Mouse (Mus musculus): ENCODE measurements around the gene Magi2. TPM values are rescaled to one million over a fixed set of nuclear protein-coding genes. Genes with fewer than 3 reads are reported as not detected.
A peak's percentile ranks its signal among the peaks of the same experiment; 100 is the strongest.
"Not testable (repeated sequence)": the region's sequence is repeated elsewhere in the genome, so short reads cannot be mapped to it uniquely, and the experiment has no call there.

Gene Magi2
- total RNA-seq (2022), result 10 to 100 TPM in 3 of 4 experiments, 1 to 10 TPM in 1; 8.3 to 31.8 (median 16.5) TPM

- DNase-seq, result no peak
Measured at GRCm38 (mm10) chr5:19226866-19227243, at the start of gene Magi2. TSS of gene Magi2 (plus strand) at chr5:19227036.

GRCm38 (mm10) chr5:19178594-19178993 lies 48.2 kb upstream of the Magi2 start:
- DNase-seq, result no peak

GRCm38 (mm10) chr5:19186175-19186574 lies 40.7 kb upstream of the Magi2 start:
- DNase-seq, result no peak

GRCm38 (mm10) chr5:19211665-19212064 lies 15.2 kb upstream of the Magi2 start:
- DNase-seq, result no peak

- peak; percentile 75 for DNase-seq
Measured at GRCm38 (mm10) chr5:19226144-19226865, 531 bp upstream of the Magi2 start.

GRCm38 (mm10) chr5:19227281-19227680 lies 445 bp downstream of the Magi2 start:
- peak; percentile 14 for DNase-seq

GRCm38 (mm10) chr5:19227791-19228331 lies 1.0 kb downstream of the Magi2 start:
- peak; percentile 74 for DNase-seq

- DNase-seq, result no peak
Measured at GRCm38 (mm10) chr5:19241797-19242196, 15.0 kb downstream of the Magi2 start.

GRCm38 (mm10) chr5:19246426-19246825 lies 19.6 kb downstream of the Magi2 start:
- DNase-seq, result peak; percentile 40

GRCm38 (mm10) chr5:19247266-19247665 lies 20.4 kb downstream of the Magi2 start:
- DNase-seq, result no peak

GRCm38 (mm10) chr5:19262816-19263215 lies 36.0 kb downstream of the Magi2 start:
- no peak for DNase-seq

- no peak for DNase-seq
Measured at GRCm38 (mm10) chr5:19264627-19265026, 37.8 kb downstream of the Magi2 start.

- no peak for DNase-seq
Measured at GRCm38 (mm10) chr5:19292581-19292980, 65.7 kb downstream of the Magi2 start.

GRCm38 (mm10) chr5:19306656-19307055 lies 79.8 kb downstream of the Magi2 start:
- no peak for DNase-seq

GRCm38 (mm10) chr5:19309870-19310269 lies 83.0 kb downstream of the Magi2 start:
- no peak for DNase-seq

GRCm38 (mm10) chr5:19322532-19322931 lies 95.7 kb downstream of the Magi2 start:
- no peak for DNase-seq

- no peak for DNase-seq
Measured at GRCm38 (mm10) chr5:19337561-19337960, 110.7 kb downstream of the Magi2 start.

GRCm38 (mm10) chr5:19368175-19368574 lies 141.3 kb downstream of the Magi2 start:
- DNase-seq, result no peak

GRCm38 (mm10) chr5:19395876-19396275 lies 169.0 kb downstream of the Magi2 start:
- DNase-seq, result no peak

- no peak for DNase-seq
Measured at GRCm38 (mm10) chr5:19400299-19400698, 173.5 kb downstream of the Magi2 start.

GRCm38 (mm10) chr5:19400738-19401408 lies 174.0 kb downstream of the Magi2 start:
- no peak for DNase-seq

- not testable (repeated sequence) for DNase-seq
Measured at GRCm38 (mm10) chr5:19404268-19404667, 177.4 kb downstream of the Magi2 start.

- no peak for DNase-seq
Measured at GRCm38 (mm10) chr5:19414556-19414955, 187.7 kb downstream of the Magi2 start.

- DNase-seq, result peak; percentile 1
Measured at GRCm38 (mm10) chr5:19429290-19429689, 202.5 kb downstream of the Magi2 start.

Data from adrenal gland, adult 8-10 months (tissue).